Mouse (Mus musculus): ENCODE data around the gene Lrrc66.
"Not testable (repeated sequence)": the region's sequence is repeated elsewhere in the genome, so short reads cannot be mapped to it uniquely, and the experiment has no call there.

Lrrc66 gene

GRCm38 (mm10) chr5:73613296-73613695, 19.0 kb downstream of the Lrrc66 start:
- no peak for DNase-seq (ENCODE audit: low spot score in 2 of 2)

DNA sequence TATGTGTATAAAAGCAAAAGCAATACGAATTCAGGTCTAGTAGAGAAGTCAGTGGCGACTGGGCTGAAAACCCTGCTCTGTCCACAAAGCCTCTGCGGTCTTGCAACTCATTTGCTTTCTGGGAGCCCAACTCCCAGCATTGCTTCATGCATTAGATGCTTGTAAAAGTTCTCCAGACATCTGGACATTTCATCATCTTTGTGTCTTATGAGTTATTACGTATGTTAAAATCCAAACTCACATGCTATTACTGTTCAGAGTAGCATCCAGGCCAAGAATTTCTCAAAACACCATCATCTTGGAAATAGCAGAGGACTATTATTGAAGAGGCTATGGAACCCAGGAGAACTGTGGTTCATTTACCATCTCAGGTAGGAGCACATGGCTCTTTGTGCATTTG, 21.3 kb downstream of the Lrrc66 start:
- no peak for DNase-seq (ENCODE audit: low spot score in 2 of 2)

DNA sequence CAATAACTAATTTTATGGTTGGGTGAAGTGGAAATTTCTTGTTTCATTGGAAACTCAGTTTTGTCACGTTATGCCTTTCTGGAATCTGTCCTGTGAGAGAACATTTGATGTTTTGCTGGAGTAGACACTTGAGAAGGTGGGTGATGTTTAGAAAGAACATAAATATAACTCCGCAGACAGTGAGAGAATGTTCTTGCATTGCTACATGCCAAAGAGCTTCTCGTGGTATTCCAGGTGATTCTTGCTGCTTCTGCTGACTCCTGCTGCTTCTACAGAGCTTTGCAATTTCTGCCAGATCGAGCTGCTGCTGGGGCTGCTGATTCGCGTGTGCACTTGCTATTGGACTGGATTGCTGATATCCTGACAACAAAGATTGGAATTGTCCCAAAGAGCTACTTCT, 27.4 kb downstream of the Lrrc66 start:
- DNase-seq (ENCODE audit: low spot score in 2 of 2) = no peak

- no peak for DNase-seq (ENCODE audit: low spot score in 2 of 2)
Observed at GRCm38 (mm10) chr5:73604542-73604941, 27.8 kb downstream of the Lrrc66 start.

DNA sequence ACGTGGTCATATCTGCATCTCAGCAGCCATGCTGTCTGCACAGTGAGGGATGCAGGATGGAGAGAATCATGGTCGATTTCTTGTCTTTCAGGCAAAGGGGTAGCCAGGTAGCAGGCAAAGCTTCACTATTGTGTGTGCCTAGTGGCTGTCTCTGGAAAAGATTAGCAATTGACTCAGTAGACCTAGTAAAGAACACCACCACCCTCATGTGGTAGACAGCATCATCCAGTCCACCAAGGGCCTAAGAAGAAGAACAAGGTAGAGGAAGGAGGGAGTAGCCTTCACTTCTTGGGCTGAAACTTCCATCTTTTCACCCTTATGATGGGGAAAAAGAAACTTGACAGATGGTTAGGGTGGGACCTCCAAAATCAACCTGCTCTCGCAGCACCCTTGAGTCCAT, 29.5 kb downstream of the Lrrc66 start:
- DNase-seq (ENCODE audit: low spot score in 2 of 2) = no peak

DNA sequence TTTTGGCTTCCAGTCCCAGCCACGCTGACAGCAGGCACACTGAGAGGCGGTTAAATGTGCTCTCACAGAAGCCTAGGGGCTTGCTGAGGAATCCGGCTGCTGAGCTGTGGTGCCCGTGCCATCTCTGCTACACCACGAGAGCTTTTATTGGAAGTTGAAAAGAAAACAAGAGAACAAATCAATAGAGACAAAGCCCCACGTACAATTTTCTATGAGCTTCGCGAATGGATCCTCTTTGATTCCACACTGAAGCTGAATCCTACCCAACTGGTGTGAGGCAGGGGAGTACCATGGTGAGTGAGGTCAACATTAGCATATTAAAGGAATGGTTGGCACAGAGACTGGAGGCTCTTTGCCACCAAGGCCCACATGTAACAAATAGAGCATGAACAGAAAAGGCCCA, 31.0 kb downstream of the Lrrc66 start:
- DNase-seq (ENCODE audit: low spot score in 2 of 2) = no peak

DNA sequence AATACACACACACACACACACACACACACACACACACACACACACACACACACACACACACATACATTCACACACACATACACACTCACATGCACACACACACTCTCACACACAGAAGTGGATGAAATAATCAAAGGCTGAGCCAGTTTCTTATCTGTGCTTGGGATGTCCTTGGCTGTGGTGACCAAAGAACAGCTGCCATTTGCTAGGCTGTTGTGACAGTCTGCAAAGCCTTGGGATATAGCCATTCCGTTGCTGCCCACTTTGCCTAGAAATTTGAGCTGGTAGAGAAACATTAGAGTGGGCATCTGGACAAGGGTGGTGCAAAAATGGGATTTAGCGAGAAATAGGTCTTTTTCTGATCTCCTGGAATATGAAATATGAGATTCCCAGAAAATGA, 32.3 kb downstream of the Lrrc66 start:
- no peak for DNase-seq (ENCODE audit: low spot score in 2 of 2)

DNA sequence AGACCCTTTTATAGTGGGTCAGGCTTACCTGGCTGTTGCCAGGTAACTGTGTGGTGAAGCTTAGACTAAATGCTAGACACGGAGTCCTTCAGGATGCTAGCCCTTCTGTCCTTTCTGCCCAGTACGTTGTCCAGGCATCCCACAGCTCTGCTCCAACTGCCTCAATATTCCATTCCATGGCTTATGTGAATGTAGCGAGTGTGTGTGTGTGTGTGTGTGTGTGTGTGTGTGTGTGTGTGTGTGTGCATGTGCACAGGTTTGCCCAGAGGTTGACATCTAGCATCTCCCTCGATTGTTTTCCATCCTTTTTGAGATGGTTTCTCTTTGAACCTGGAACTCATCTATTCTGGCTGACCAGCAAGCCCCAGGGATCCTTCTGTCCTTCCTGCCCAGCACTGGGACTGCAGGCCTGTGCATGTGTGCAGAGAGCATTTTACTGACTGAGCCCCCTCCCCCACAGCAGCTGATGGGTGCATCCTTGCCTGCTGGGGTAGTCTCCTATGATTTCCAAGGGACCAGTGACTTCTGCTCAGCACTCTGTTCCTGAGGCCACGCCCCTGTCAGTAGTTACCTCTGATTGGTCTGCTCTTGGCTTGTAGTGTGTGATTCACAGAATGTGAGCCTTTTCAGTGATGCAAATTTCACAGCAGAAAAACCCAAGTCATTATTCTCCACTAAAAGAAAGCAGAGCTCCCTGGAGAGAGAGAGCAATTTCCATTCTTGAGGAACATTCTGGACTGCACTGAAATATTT, 33.2 kb downstream of the Lrrc66 start:
- DNase-seq (ENCODE audit: low spot score in 2 of 2) = no peak

- DNase-seq (ENCODE audit: low spot score in 2 of 2) = no peak
Observed at GRCm38 (mm10) chr5:73587119-73587518, 45.2 kb downstream of the Lrrc66 start.

GRCm38 (mm10) chr5:73586597-73586996, 45.7 kb downstream of the Lrrc66 start:
- no peak for DNase-seq (ENCODE audit: low spot score in 2 of 2)

GRCm38 (mm10) chr5:73585212-73586115, 46.9 kb downstream of the Lrrc66 start:
- no peak for DNase-seq (ENCODE audit: low spot score in 2 of 2)

- not testable (repeated sequence) for DNase-seq (ENCODE audit: low spot score in 2 of 2)
Observed at GRCm38 (mm10) chr5:73584011-73584410, 48.3 kb downstream of the Lrrc66 start.

- no peak for DNase-seq (ENCODE audit: low spot score in 2 of 2)
Observed at GRCm38 (mm10) chr5:73578131-73578530, 54.2 kb downstream of the Lrrc66 start.

DNA sequence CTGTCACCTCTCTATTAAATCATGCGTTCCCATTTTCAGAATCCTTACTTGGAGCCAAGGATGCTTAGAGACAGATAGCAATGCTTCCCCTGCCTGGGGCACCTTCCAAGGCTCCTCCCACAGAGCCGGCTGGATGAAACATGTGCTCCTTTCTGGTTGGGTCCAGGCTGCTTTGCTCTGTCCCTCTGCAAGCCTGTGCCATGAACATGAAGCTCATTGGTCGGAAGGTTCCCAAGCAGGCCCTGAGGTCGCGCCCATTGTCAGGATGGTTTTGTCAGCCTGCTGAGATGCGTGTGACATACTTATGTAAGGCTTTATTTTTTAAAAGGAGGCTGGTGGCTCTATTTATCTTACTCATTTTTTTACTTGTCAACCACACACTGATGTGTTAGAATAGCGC, 55.6 kb downstream of the Lrrc66 start:
- no peak for DNase-seq (ENCODE audit: low spot score in 2 of 2)

DNA sequence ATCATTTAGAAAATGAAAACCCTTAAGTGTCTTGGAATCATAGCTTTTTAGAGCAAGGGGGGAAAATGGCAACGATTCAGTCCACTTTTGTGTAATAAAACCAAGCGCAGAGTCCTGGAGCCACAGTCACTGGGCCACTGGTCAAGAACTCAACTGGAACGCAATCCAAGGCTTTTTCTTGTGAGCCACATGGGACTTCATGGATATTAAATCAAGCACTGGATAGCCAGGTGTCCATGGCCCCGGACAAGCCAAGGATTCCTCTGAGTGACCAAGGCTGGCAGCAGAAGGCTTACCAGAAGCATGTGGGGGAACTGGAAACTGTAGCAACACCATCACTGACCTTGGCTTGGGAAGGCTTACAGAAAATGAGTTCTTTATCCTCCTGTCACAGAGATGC, 57.7 kb downstream of the Lrrc66 start:
- no peak for DNase-seq (ENCODE audit: low spot score in 2 of 2)

DNA sequence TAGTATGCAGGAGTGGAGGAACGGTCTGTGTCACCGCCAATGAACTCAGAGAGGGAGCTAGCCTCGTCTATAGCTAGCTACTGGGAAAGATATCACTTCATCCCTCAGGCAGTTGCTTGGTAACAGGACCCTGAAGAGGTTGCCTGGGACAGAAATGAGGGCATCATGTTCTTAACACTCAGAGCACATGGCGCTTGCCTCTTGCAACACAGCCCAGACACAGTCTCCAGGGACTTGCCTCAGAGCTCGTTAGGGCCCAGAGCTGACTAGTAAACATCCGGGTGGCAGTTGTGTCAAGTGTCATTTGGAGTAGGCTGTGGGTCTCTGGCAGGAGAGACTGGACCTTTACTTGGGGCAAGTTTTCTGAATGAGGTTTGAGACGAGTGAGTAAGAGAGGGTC, 58.5 kb downstream of the Lrrc66 start:
- DNase-seq (ENCODE audit: low spot score in 2 of 2) = no peak

DNA sequence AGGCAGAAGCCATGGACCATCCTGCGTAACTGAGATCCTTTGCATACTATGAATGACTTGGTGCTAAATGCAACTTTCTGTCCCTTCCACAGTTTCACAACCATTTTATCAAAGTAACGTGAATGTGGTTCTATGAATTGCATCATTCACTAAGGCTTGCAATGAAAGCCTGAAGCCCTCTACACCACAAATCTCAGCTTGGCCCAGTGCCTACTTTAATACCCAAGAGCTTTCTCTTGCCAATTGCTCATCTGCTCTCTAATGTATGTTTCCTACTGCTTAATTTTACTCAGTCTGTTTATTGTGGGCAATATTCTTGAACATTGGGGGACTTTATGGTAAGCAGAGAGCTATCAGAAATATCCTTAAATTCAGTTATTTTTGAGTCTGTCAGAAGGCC, 59.5 kb downstream of the Lrrc66 start:
- no peak for DNase-seq (ENCODE audit: low spot score in 2 of 2)

DNA sequence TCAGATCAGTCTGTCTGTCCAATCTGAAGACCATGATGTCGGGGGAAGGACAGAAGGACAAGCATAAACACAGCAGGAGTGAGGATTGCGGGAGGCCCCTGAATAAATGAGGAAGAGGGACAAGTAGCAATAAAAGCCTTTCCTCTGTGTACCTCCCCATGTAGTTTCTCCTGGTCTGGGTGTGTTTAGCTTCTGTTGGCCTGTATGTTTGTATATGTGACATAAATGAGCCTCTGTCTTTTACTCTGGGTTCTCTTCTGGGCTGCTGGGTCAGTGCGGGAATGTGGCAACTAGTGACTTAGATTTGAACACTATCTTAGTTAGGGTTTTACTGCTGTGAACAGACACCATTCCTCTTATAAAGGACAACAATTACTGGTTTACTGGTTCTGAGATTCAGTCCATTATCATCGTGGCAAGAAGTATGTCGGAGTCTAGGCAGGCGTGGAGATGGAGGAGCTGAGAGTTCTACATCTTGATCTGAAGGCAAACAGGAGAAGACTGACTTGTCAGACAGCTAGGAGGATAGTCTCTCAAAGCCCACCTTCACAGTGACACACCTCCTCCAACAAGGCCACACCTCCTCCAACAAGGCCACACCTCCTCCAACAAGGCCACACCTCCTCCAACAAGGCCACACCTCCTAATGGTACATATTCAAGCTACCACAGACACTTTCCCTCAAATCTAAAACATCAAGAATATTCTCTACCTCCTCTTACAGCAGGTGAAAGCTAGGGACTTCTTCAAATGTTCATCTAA, 60.8 kb downstream of the Lrrc66 start:
- DNase-seq (ENCODE audit: low spot score in 2 of 2) = no peak

- no peak for DNase-seq (ENCODE audit: low spot score in 2 of 2)
Observed at GRCm38 (mm10) chr5:73569181-73569580, 63.1 kb downstream of the Lrrc66 start.

GRCm38 (mm10) chr5:73566892-73567291, 65.4 kb downstream of the Lrrc66 start:
- no peak for DNase-seq (ENCODE audit: low spot score in 2 of 2)

- no peak for DNase-seq (ENCODE audit: low spot score in 2 of 2)
Observed at GRCm38 (mm10) chr5:73566119-73566518, 66.2 kb downstream of the Lrrc66 start.

GRCm38 (mm10) chr5:73564038-73564437, 68.3 kb downstream of the Lrrc66 start:
- no peak for DNase-seq (ENCODE audit: low spot score in 2 of 2)
